Mouse (Mus musculus): ENCODE measurements around the gene H2afy. TPM values are rescaled to one million over a fixed set of nuclear protein-coding genes. Genes with fewer than 3 reads are reported as not detected.

Gene H2afy
- polyA plus RNA-seq, 1 experiment from 2014 or later: 584 TPM

GRCm38 (mm10) chr13:56143151-56143513, 7.0 kb upstream of the H2afy start:
- no peak for ATAC-seq (ENCODE audit: low FRiP score, low read depth)
- Histone ChIP-seq H3K27ac (replicated peaks) (no peak overlapping the region), H3K27me3 (peaks cover 27% of the 10 kb centered on the region), H3K4me2 (replicated peaks) (no peak overlapping the region; the same call in 1 of the 2 replicates), H3K36me3 (no peaks in the 10 kb centered on the region), H3K9me3 (no peaks in the 10 kb centered on the region), H3K9ac (replicated peaks) (no peak overlapping the region), H3K4me1 (peaks cover 12% of the 10 kb centered on the region), H3K4me3 (no peak overlapping the region)
- 3% methylated on average over 7 of the region's 7 CpGs for WGBS

DNA sequence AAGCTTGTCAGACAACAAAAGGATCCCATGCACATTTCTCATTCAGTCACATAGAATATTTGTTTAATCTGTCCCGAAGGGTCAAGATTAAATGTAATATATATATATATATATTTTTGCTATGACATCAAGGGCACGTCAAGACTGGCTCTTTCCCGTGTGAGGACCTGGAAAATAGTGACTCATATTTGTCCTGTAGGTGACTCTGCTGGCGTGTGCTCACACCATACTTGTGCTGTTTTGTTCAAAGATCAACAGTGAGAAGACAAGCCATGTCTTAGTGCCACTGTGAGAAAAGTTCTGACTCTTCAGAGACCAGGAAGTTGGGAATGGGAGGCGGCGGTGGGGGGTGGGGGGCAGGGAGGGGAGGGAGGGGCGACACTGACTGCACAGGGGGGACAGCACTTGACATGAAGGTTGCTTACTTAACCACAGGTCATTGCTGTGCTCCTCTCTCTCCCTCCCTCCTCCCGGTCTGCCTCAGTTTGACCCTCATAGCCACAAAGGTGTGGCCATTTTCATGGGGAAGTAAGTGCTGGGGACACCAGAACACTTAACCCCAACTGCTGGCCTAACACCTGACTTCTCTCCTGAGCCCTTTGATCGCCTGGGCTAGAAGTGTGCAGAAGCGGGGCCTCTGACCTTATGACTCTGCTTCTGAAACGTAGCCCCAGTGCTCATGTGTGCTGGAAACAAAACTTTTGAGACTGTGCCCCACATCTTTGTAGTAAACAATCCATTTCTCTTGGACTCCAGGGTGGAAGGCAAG, 6.4 kb upstream of the H2afy start:
- WGBS: 22% methylated on average over 10 of the region's 11 CpGs
- no peak overlapping the region for H3K9ac ChIP-seq (replicated peaks)
- H3K9me3 ChIP-seq: no peaks in the 10 kb centered on the region
- peaks cover 12% of the 10 kb centered on the region for H3K4me1 ChIP-seq
- ATAC-seq (ENCODE audit: low FRiP score, low read depth): no peak
- peaks cover 27% of the 10 kb centered on the region for H3K27me3 ChIP-seq
- H3K4me3 ChIP-seq: no peak overlapping the region
- H3K36me3 ChIP-seq: no peaks in the 10 kb centered on the region
- no peak overlapping the region; the same call in 1 of the 2 replicates for H3K4me2 ChIP-seq (replicated peaks)
- H3K27ac ChIP-seq (replicated peaks): no peak overlapping the region

- Histone ChIP-seq H3K27ac (replicated peaks) (no peak overlapping the region), H3K4me2 (replicated peaks) (no peak overlapping the region), H3K9ac (replicated peaks) (no peak overlapping the region), H3K4me3 (no peak overlapping the region), H3K9me3 (no peaks in the 10 kb centered on the region), H3K36me3 (no peaks in the 10 kb centered on the region), H3K27me3 (peaks cover 13% of the 10 kb centered on the region), H3K4me1 (peaks cover 23% of the 10 kb centered on the region)
- no peak for ATAC-seq (ENCODE audit: low FRiP score, low read depth)
- WGBS: 72% methylated on average over 6 of the region's 6 CpGs
Measured at GRCm38 (mm10) chr13:56139167-56139751, 3.1 kb upstream of the H2afy start.

DNA sequence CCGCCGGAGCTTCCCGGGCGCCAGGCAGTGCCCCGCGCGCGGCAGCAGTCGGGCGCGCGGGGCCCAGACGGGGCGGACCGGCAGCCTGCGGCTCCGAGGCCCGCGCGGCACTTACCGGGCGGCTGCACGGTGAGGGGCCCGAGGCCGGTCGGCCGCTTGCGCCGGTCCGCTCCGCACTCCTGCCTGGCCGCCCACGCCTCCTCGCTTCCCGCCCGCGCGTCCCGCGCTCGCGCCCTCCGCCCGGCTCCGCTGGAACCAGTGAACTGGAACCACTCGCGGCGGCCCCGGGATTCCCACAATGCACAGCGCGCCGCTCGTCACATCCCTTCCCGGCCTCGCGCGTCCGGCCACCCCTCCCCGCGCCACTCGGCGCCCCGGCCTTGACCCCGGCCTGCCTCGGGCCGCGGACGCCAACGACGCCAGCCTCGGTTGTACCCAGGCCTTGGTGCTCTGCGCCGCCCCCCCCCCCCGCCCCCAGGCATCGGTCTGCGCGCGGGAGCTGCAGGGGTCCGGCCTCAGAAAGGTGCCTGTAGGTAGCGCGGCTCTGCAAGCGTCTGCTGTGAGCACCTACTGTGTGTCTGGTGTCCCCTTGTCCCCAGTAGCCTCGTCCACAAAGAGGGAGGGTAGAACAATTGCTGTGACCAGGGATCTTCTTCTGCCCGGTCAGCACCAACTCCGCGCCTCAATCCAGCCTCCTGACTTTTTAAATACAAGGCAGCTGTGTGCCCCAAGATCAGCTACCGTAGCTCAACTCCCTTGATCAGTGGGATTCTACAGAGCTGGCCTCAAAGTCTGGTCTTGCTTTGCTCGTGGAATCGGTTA, 719 bp downstream of the H2afy start:
- H3K4me2 ChIP-seq (replicated peaks): peak overlapping the region; percentile 91
- peak; percentile 76 for ATAC-seq (ENCODE audit: low FRiP score, low read depth)
- WGBS: under 1% methylated on average over 80 of the region's 89 CpGs
- H3K36me3 ChIP-seq: peaks cover 10% of the 10 kb centered on the region
- H3K4me1 ChIP-seq: peaks cover 32% of the 10 kb centered on the region
- H3K4me3 ChIP-seq: peak overlapping the region; percentile 86
- H3K27ac ChIP-seq (replicated peaks): peak overlapping the region; percentile 85
- H3K27me3 ChIP-seq: no peaks in the 10 kb centered on the region
- H3K9ac ChIP-seq (replicated peaks): peak overlapping the region; percentile 97
- no peaks in the 10 kb centered on the region for H3K9me3 ChIP-seq

DNA sequence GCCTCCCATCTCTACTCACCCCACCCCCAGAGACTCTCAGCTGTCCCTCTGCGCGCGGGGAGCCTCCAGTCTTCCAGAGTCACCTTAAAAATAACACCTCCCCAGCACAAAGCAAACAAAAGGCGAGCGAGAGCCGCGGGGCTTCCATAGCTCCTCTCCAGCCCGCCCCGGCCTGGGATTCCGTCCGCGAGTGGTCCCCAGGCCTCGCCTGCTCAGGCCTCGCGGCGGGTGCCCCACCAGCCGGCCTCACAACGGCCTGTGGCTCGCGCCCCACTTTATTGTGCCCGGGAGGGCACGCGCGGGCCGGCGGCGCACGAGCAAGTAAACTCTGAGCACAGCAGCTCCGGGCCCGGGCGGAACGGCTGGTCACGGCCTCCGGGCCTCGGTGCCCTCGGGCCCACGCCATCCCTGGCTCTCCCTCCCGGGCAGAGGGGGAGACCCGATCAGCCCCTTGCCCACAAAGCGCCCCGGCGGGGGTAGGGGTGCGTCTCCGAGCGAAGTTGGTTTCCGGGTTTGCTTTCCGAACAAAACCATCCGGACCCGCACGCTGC, 1.5 kb downstream of the H2afy start:
- peak overlapping the region; percentile 91 for H3K4me2 ChIP-seq (replicated peaks)
- peak; percentile 36; the same call in 1 of the 2 replicates for ATAC-seq (ENCODE audit: low FRiP score, low read depth)
- WGBS: 0% methylated on average over 49 of the region's 50 CpGs

DNA sequence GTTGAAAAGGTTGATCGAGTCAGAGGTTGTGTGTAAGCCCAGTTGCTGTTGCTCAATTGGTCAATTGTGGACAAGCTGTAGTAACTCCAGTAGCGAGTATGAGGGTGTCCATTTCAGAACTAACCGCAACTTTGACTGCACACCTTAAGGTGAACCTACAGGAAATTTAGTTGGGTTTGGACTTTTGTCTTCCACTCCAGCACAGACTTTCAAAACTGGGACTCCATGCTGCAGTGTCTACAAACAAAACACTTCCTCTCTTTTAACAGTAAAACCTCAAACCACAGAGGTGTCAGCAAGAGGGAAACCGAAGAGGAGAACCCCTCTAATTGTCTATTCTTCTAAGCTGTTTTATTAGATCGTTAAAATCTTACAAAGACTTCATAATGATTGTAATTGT, 2.1 kb downstream of the H2afy start:
- Histone ChIP-seq H3K4me3 (peak overlapping the region; percentile 86), H3K27me3 (no peaks in the 10 kb centered on the region), H3K4me2 (replicated peaks) (peak overlapping the region; percentile 91), H3K9me3 (no peaks in the 10 kb centered on the region), H3K36me3 (peaks cover 20% of the 10 kb centered on the region), H3K27ac (replicated peaks) (no peak overlapping the region), H3K4me1 (peaks cover 32% of the 10 kb centered on the region), H3K9ac (replicated peaks) (peak overlapping the region; percentile 97)
- no peak for ATAC-seq (ENCODE audit: low FRiP score, low read depth)
- WGBS: 57% methylated on average over 5 of the region's 5 CpGs

More for the DNA sequence above, 1.5 kb downstream of the H2afy start:
- Histone ChIP-seq H3K4me3 (peak overlapping the region; percentile 86), H3K9me3 (no peaks in the 10 kb centered on the region), H3K36me3 (peaks cover 18% of the 10 kb centered on the region), H3K27me3 (no peaks in the 10 kb centered on the region), H3K4me1 (peaks cover 32% of the 10 kb centered on the region), H3K9ac (replicated peaks) (peak overlapping the region; percentile 97), H3K27ac (replicated peaks) (peak overlapping the region; percentile 85)

- Histone ChIP-seq H3K36me3 (peaks cover 26% of the 10 kb centered on the region), H3K9ac (replicated peaks) (0 out of 2 replicates have a peak overlapping the region, but pooled peaks have one; percentile 20), H3K9me3 (no peaks in the 10 kb centered on the region), H3K4me2 (replicated peaks) (peak overlapping the region; percentile 91; the same call in 1 of the 2 replicates), H3K27me3 (no peaks in the 10 kb centered on the region), H3K4me1 (peaks cover 32% of the 10 kb centered on the region), H3K4me3 (no peak overlapping the region), H3K27ac (replicated peaks) (no peak overlapping the region)
- ATAC-seq (ENCODE audit: low FRiP score, low read depth): no peak
- 92% methylated on average over 7 of the region's 7 CpGs for WGBS
Measured at GRCm38 (mm10) chr13:56132941-56133340, 3.2 kb downstream of the H2afy start.

DNA sequence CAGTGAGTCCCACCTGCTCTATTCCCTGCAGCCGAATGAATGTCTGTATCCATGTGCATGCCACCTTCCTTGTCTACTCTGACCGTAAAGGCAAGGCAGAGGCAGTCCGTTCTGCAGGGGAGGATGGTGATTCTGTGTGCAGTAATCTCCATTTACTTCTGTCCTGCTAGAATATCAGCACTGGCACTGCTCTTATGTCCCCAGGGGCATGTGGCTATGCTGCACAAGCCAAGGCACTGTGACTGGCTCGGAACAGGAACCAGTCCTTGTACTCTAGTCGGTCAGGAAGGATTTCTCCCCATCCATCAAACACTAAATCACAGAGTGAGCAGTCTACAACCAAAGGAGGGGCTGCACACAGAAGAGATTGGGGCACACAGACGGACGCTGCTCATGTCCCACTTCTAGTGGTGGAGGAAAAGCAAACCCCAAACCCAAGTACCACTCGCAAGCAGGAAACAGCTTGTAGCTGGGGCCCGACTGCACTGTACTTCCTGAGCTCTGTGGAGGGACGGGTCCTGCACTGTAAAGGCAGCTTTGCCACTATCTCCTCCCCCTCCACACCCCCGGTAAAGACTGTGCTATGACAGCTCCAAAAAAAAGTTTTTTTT, 3.7 kb downstream of the H2afy start:
- H3K4me1 ChIP-seq: peaks cover 32% of the 10 kb centered on the region
- peaks cover 31% of the 10 kb centered on the region for H3K36me3 ChIP-seq
- no peak overlapping the region for H3K9ac ChIP-seq (replicated peaks)
- no peak for ATAC-seq (ENCODE audit: low FRiP score, low read depth)
- no peaks in the 10 kb centered on the region for H3K27me3 ChIP-seq
- H3K4me2 ChIP-seq (replicated peaks): no peak overlapping the region
- H3K9me3 ChIP-seq: 0 out of 2 replicates have a peak, but pooled peaks cover 2% of the 10 kb centered on the region
- H3K4me3 ChIP-seq: no peak overlapping the region
- H3K27ac ChIP-seq (replicated peaks): no peak overlapping the region
- WGBS: 88% methylated on average over 11 of the region's 11 CpGs

GRCm38 (mm10) chr13:56130544-56130943, 5.6 kb downstream of the H2afy start:
- 93% methylated on average over 8 of the region's 8 CpGs for WGBS
- Histone ChIP-seq H3K36me3 (peaks cover 50% of the 10 kb centered on the region), H3K27me3 (no peaks in the 10 kb centered on the region), H3K27ac (replicated peaks) (no peak overlapping the region), H3K4me2 (replicated peaks) (no peak overlapping the region), H3K4me3 (no peak overlapping the region), H3K4me1 (peaks cover 23% of the 10 kb centered on the region), H3K9me3 (0 out of 2 replicates have a peak, but pooled peaks cover 2% of the 10 kb centered on the region), H3K9ac (replicated peaks) (no peak overlapping the region)
- ATAC-seq (ENCODE audit: low FRiP score, low read depth): no peak

DNA sequence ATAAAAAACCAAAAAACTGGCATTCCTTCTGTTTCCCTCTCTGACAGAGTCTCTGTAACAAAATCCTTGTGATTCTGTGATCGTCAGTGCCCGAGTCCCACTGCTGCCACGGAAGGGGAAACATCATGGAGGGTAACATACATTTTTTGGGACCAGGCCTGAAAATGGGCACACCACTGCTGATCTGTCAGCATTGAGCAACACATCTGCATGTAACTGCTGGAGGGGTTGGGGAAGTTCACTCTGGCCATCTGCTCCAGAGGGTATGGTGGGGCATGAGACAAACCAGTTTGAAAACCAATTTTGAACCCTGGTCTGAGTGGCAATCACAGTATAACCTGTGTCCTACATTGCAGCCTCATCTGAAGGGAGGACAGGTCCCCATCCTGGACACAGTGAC, 6.6 kb downstream of the H2afy start:
- H3K9ac ChIP-seq (replicated peaks): no peak overlapping the region
- H3K27ac ChIP-seq (replicated peaks): no peak overlapping the region
- no peak overlapping the region for H3K4me2 ChIP-seq (replicated peaks)
- peaks cover 59% of the 10 kb centered on the region for H3K36me3 ChIP-seq
- no peak overlapping the region for H3K4me3 ChIP-seq
- ATAC-seq (ENCODE audit: low FRiP score, low read depth): no peak
- 0 out of 2 replicates have a peak, but pooled peaks cover 2% of the 10 kb centered on the region for H3K9me3 ChIP-seq
- H3K4me1 ChIP-seq: peaks cover 23% of the 10 kb centered on the region
- WGBS: 96% methylated on average over 3 of the region's 3 CpGs
- no peaks in the 10 kb centered on the region for H3K27me3 ChIP-seq

DNA sequence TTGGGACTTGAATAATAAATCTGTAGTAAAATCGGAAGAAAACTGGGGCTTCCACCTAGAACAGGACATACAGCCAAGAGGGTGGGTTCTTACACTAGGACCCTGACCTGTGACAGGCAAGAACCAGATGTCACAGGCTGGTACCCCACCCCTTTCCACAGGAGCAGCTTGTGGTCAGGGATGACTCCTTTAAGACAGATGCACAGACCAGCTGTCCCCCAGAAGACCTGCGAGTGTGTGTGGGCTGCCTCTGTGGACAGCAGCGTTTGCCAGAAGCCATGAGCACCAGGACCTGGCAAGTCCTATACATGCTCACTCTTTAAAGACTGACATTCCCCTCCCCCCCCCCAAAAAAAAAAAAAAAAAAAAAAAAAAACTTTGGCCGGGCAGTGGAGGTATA, 7.1 kb downstream of the H2afy start:
- Histone ChIP-seq H3K27me3 (no peaks in the 10 kb centered on the region), H3K9ac (replicated peaks) (no peak overlapping the region), H3K4me2 (replicated peaks) (no peak overlapping the region), H3K27ac (replicated peaks) (no peak overlapping the region), H3K4me1 (peaks cover 18% of the 10 kb centered on the region), H3K9me3 (0 out of 2 replicates have a peak, but pooled peaks cover 2% of the 10 kb centered on the region), H3K4me3 (no peak overlapping the region), H3K36me3 (peaks cover 65% of the 10 kb centered on the region)
- no peak for ATAC-seq (ENCODE audit: low FRiP score, low read depth)
- WGBS: 94% methylated on average over 4 of the region's 4 CpGs
